In the genomic region with DNA sequence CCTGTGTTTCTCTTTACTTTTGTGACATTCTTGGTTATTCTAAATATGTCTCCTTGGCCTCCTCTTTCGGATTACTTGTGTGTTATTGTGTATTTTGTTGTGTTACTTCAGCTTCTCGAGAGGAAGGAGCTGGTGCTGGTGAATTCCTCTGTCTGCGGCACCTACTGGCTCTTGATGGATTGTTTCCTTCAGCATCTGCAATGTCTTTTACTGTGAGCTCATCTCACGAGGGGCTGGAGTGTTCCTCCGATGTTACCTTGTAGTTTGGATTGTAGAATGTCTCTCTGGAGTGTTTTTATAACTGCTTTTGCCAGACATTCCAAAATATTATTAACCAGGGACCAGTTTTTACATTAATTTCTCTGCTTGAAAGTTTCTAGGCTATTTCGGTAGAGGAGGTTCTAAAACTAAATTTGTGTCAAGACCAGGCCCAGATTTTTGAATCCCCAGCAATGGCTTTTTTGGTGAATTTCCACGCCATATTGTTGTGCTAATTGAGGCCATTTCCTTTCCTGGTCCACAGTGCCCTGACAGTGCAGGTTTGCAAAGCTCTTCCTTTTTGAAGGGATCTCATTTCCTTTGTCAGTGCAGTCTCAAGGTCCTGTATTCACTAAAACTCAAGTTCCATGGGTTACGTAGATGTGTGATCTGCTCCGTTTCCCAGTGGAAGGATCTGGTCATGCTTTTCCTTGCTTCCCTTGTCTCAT, we compare ENCODE assay signal across 18 mouse cellular contexts.
"Had no signal": no experiment of that assay in that cellular context is flagged by ENCODE, and none has a peak within 500 bp of the region (broad histone marks: within the 10 kb centered on the region; RNA-seq: fewer than 3 reads in every experiment).

No protein-coding gene starts in this region.

- H3K27ac ChIP-seq: kidney, embryonic 15.5 days; limb, embryonic 13.5 days; liver, embryonic 13.5 days; midbrain, embryonic 12.5 days; midbrain, embryonic 15.5 days; neural tube, embryonic 12.5 days; neural tube, embryonic 15.5 days had no signal

- H3K4me1 ChIP-seq: liver, embryonic 13.5 days; midbrain, embryonic 12.5 days; midbrain, embryonic 15.5 days; neural tube, embryonic 12.5 days had no signal

- H3K27me3 ChIP-seq: kidney, embryonic 15.5 days; limb, embryonic 13.5 days; liver, embryonic 13.5 days; midbrain, embryonic 12.5 days; midbrain, embryonic 15.5 days; neural tube, embryonic 12.5 days; neural tube, embryonic 15.5 days had no signal

- H3K4me3 ChIP-seq: kidney, embryonic 15.5 days; limb, embryonic 13.5 days; liver, embryonic 13.5 days; midbrain, embryonic 12.5 days; midbrain, embryonic 15.5 days; neural tube, embryonic 12.5 days; neural tube, embryonic 15.5 days had no signal

- ATAC-seq: midbrain, embryonic 15.5 days had no signal

- H3K36me3 ChIP-seq: kidney, embryonic 15.5 days; limb, embryonic 13.5 days; liver, embryonic 13.5 days; midbrain, embryonic 12.5 days; midbrain, embryonic 15.5 days; neural tube, embryonic 12.5 days; neural tube, embryonic 15.5 days had no signal

- H3K9me3 ChIP-seq: kidney, embryonic 15.5 days; limb, embryonic 13.5 days; liver, embryonic 13.5 days; midbrain, embryonic 12.5 days; midbrain, embryonic 15.5 days; neural tube, embryonic 12.5 days had no signal

- H3K9ac ChIP-seq: kidney, embryonic 15.5 days; limb, embryonic 13.5 days; liver, embryonic 13.5 days; midbrain, embryonic 12.5 days; midbrain, embryonic 15.5 days; neural tube, embryonic 12.5 days; neural tube, embryonic 15.5 days had no signal

- H3K4me2 ChIP-seq: kidney, embryonic 15.5 days; limb, embryonic 13.5 days; liver, embryonic 13.5 days; midbrain, embryonic 12.5 days; midbrain, embryonic 15.5 days; neural tube, embryonic 12.5 days; neural tube, embryonic 15.5 days had no signal

- DNase-seq: kidney, adult 18-20 months; kidney, postnatal 10 days; layer of hippocampus, postnatal 36 days; left cerebral cortex, postnatal 4 days; liver, embryonic 13.5 days; lung, adult 2 months; lung, postnatal 14 days; lung, postnatal 4 days; retina, postnatal 1 day; right cerebral cortex, postnatal 25 days; spleen, adult 18-20 months; thymus, postnatal 25 days had no signal
